Mouse (Mus musculus) limb, embryonic 14.5 days (tissue): ENCODE measurements around the gene Ezh1. TPM values are rescaled to one million over a fixed set of nuclear protein-coding genes. Genes with fewer than 3 reads are reported as not detected.

ENCODE experiments used
- ATAC-seq: fragments of 200-750 bp; cut with Nextera tagmentation; 2 replicates; pipeline ENCODE4 v1.8.0; 2017; ENCODE audit warnings: low read depth, moderate number of reproducible peaks, moderate TSS enrichment; ENCODE audit not compliant: low FRiP score
- DNase-seq: peaks from one replicate; pipeline ENCODE4 v3.0.0-alpha.2; 2015; ENCODE audit warnings: low spot score
- H3K27ac ChIP-seq: fragments of 300-500 bp; sonication (generic); replicated peaks from 2 replicates; pipeline ENCODE4 v1.5.1; 2014; ENCODE audit warnings: low read depth, mild to moderate bottlenecking, low read length, moderate library complexity, mixed read lengths
- H3K27me3 ChIP-seq: fragments of 300-500 bp; sonication (generic); 2 replicates; pipeline ENCODE4 v1.6.1; 2014; ENCODE audit warnings: low read length, mixed read lengths; ENCODE audit not compliant: control insufficient read depth, insufficient read depth
- H3K36me3 ChIP-seq: fragments of 300-500 bp; sonication (generic); 2 replicates; pipeline ENCODE4 v1.6.1; 2014; ENCODE audit warnings: mild to moderate bottlenecking, low read length, moderate library complexity, mixed read lengths; ENCODE audit not compliant: control insufficient read depth, insufficient read depth
- H3K4me1 ChIP-seq: fragments of 300-500 bp; sonication (generic); 2 replicates; pipeline ENCODE4 v1.6.1; 2014; ENCODE audit warnings: antibody characterized with exemption, low read length, mixed read lengths; ENCODE audit not compliant: control insufficient read depth, insufficient read depth
- H3K4me2 ChIP-seq: fragments of 300-500 bp; sonication (generic); replicated peaks from 2 replicates; pipeline ENCODE4 v1.6.1; 2014; ENCODE audit warnings: low read depth, mild to moderate bottlenecking, low read length, moderate library complexity; ENCODE audit not compliant: severe bottlenecking
- H3K4me3 ChIP-seq: fragments of 300-500 bp; sonication (generic); replicated peaks from 2 replicates; pipeline ENCODE4 v1.5.1; 2014; ENCODE audit warnings: low read length
- H3K9ac ChIP-seq: fragments of 300-500 bp; sonication (generic); 2 replicates; pipeline ENCODE4 v1.6.1; 2014; ENCODE audit warnings: mild to moderate bottlenecking, low read depth, low read length, moderate library complexity; ENCODE audit not compliant: severe bottlenecking
- H3K9me3 ChIP-seq: fragments of 300-500 bp; sonication (generic); 2 replicates; pipeline ENCODE4 v1.6.1; 2016; ENCODE audit warnings: low read length; ENCODE audit not compliant: control insufficient read depth
- POLR2A ChIP-seq: fragments of 200-500 bp; IDR thresholded peaks from 2 replicates; pipeline ENCODE4 v1.8.0; 2012; ENCODE audit warnings: inconsistent platforms, mild to moderate bottlenecking, moderate library complexity, borderline replicate concordance; ENCODE audit not compliant: insufficient read depth, insufficient read length; ENCODE audit errors: extremely low read depth
- whole genome bisulfite sequencing: fragments of 180-500 bp; shearing (Covaris S2); extraction: QIAGEN DNeasy Blood & Tissue Kit; methylation state at CpG from one replicate; pipeline ENCODE4 v1.1.7; 2014; 5-methylcytosine and 5-hydroxymethylcytosine counted together
- polyA plus RNA-seq, 2 experiments: library from polyadenylated mRNA; depleted of rRNA in 1 of 2; stranded (reverse) in 1 of 2; unstranded in 1 of 2; fragments of >200 nt; fragmentation: Nextera tagmentation in 1 of 2; extraction: Ambion mirVana in 1 of 2; gene quantifications; 2 replicates each; pipeline versions ENCODE4 v1.2.1 to v1.2.3; 2012 to 2014

Gene Ezh1
- polyA plus RNA-seq, 2 experiments = 14.4 to 28.4 TPM

GRCm38 (mm10) chr11:101146377-101146776 is 79.9 kb downstream of the Ezh1 start:
- DNase-seq = no peak
- H3K27ac ChIP-seq = no peak overlapping the region
- WGBS = 24% methylated on average over 10 of the region's 10 CpGs

GRCm38 (mm10) chr11:101143338-101144225 is 82.7 kb downstream of the Ezh1 start:
- no peak; the same call in 1 of the 2 replicates for ATAC-seq
- H3K9ac ChIP-seq = no peak overlapping the region
- TF ChIP-seq POLR2A = no peak
- peak; percentile 49 for DNase-seq
- no peaks in the 10 kb centered on the region for H3K36me3 ChIP-seq
- no peaks in the 10 kb centered on the region for H3K9me3 ChIP-seq
- 19% methylated on average over 18 of the region's 19 CpGs for WGBS
- H3K27ac ChIP-seq = no peak overlapping the region
- peak overlapping the region; percentile 39 for H3K4me2 ChIP-seq
- no peaks in the 10 kb centered on the region for H3K27me3 ChIP-seq
- peaks cover under 1% of the 10 kb centered on the region; the same call in 1 of the 2 replicates for H3K4me1 ChIP-seq
- H3K4me3 ChIP-seq = peak overlapping the region; percentile 1

More at GRCm38 (mm10) chr11:101146377-101146776, 79.9 kb downstream of the Ezh1 start:
- H3K9ac ChIP-seq = no peak overlapping the region
- H3K27me3 ChIP-seq = no peaks in the 10 kb centered on the region
- H3K9me3 ChIP-seq = no peaks in the 10 kb centered on the region
- TF ChIP-seq POLR2A = no peak
- peaks cover 12% of the 10 kb centered on the region for H3K4me1 ChIP-seq
- no peak for ATAC-seq
- H3K4me2 ChIP-seq = no peak overlapping the region
- no peaks in the 10 kb centered on the region for H3K36me3 ChIP-seq
- H3K4me3 ChIP-seq = no peak overlapping the region

- Histone ChIP-seq H3K36me3 (no peaks in the 10 kb centered on the region), H3K27ac (no peak overlapping the region), H3K9me3 (no peaks in the 10 kb centered on the region), H3K4me1 (no peaks in the 10 kb centered on the region), H3K27me3 (no peaks in the 10 kb centered on the region), H3K9ac (no peak overlapping the region), H3K4me2 (no peak overlapping the region), H3K4me3 (no peak overlapping the region)
- DNase-seq = no peak
- ATAC-seq = no peak
- TF ChIP-seq POLR2A = no peak
- WGBS = 86% methylated on average over 10 of the region's 10 CpGs
Measured at GRCm38 (mm10) chr11:101142215-101142967, 83.9 kb downstream of the Ezh1 start.

Other genes with a start within 250 kb of the Ezh1 start
- 60.9 and 72.8 TPM in 2 replicates for gene Atp6v0a1, start 217.0 kb downstream of the Ezh1 start, polyA plus RNA-seq (2012; rRNA removed)
- 31.8 and 32.7 TPM in 2 replicates for gene Atp6v0a1, start 217.0 kb downstream of the Ezh1 start, polyA plus RNA-seq (2014; fragmentation: Nextera tagmentation; extraction: Ambion mirVana)
- 12.8 and 18.5 TPM in 2 replicates for gene Naglu, start 156.5 kb downstream of the Ezh1 start, polyA plus RNA-seq (2012; rRNA removed)
- 9.8 and 10.3 TPM in 2 replicates for gene Naglu, start 156.5 kb downstream of the Ezh1 start, polyA plus RNA-seq (2014; fragmentation: Nextera tagmentation; extraction: Ambion mirVana)
- 0.23 and 0.42 TPM in 2 replicates for gene Hsd17b1, start 148.1 kb downstream of the Ezh1 start, polyA plus RNA-seq (2012; rRNA removed)
- not detected in 2 replicates for gene Hsd17b1, start 148.1 kb downstream of the Ezh1 start, polyA plus RNA-seq (2014; fragmentation: Nextera tagmentation; extraction: Ambion mirVana)
- gene Coasy, start 143.9 kb downstream of the Ezh1 start, polyA plus RNA-seq (2012; rRNA removed) = 49.1 and 64.3 TPM in 2 replicates
- gene Coasy, start 143.9 kb downstream of the Ezh1 start, polyA plus RNA-seq (2014; fragmentation: Nextera tagmentation; extraction: Ambion mirVana) = 41.9 and 43.3 TPM in 2 replicates
- 40.2 and 61.6 TPM in 2 replicates for gene Mlx, start 139.2 kb downstream of the Ezh1 start, polyA plus RNA-seq (2012; rRNA removed)
- gene Mlx, start 139.2 kb downstream of the Ezh1 start, polyA plus RNA-seq (2014; fragmentation: Nextera tagmentation; extraction: Ambion mirVana) = 42.4 and 44.4 TPM in 2 replicates
- gene Psmc3ip, start 131.0 kb downstream of the Ezh1 start, polyA plus RNA-seq (2012; rRNA removed) = 15.7 and 24.3 TPM in 2 replicates
- gene Psmc3ip, start 131.0 kb downstream of the Ezh1 start, polyA plus RNA-seq (2014; fragmentation: Nextera tagmentation; extraction: Ambion mirVana) = 32.9 and 36.5 TPM in 2 replicates
- 53.6 and 65.4 TPM in 2 replicates for gene Retreg3, start 106.6 kb downstream of the Ezh1 start, polyA plus RNA-seq (2012; rRNA removed)
- 11.3 and 12.7 TPM in 2 replicates for gene Retreg3, start 106.6 kb downstream of the Ezh1 start, polyA plus RNA-seq (2014; fragmentation: Nextera tagmentation; extraction: Ambion mirVana)
- gene Tubg1, start 106.5 kb downstream of the Ezh1 start, polyA plus RNA-seq (2012; rRNA removed) = 32.4 and 36.8 TPM in 2 replicates
- gene Tubg1, start 106.5 kb downstream of the Ezh1 start, polyA plus RNA-seq (2014; fragmentation: Nextera tagmentation; extraction: Ambion mirVana) = 52.5 and 52.7 TPM in 2 replicates
- 6.2 and 7.3 TPM in 2 replicates for gene Tubg2, start 70.6 kb downstream of the Ezh1 start, polyA plus RNA-seq (2012; rRNA removed)
- 7.1 and 8.0 TPM in 2 replicates for gene Tubg2, start 70.6 kb downstream of the Ezh1 start, polyA plus RNA-seq (2014; fragmentation: Nextera tagmentation; extraction: Ambion mirVana)
- 1.5 and 2.1 TPM in 2 replicates for gene Cntnap1, start 55.9 kb downstream of the Ezh1 start, polyA plus RNA-seq (2012; rRNA removed)
- 0.56 and 0.64 TPM in 2 replicates for gene Cntnap1, start 55.9 kb downstream of the Ezh1 start, polyA plus RNA-seq (2014; fragmentation: Nextera tagmentation; extraction: Ambion mirVana)
- gene Plekhh3, start 55.1 kb downstream of the Ezh1 start, polyA plus RNA-seq (2012; rRNA removed) = 17.4 and 20.6 TPM in 2 replicates
- 19.6 and 20.5 TPM in 2 replicates for gene Plekhh3, start 55.1 kb downstream of the Ezh1 start, polyA plus RNA-seq (2014; fragmentation: Nextera tagmentation; extraction: Ambion mirVana)
- 0.09 and 0.17 TPM in 2 replicates for gene Ccr10, start 51.0 kb downstream of the Ezh1 start, polyA plus RNA-seq (2012; rRNA removed)
- 0.11 and 0.41 TPM in 2 replicates for gene Ccr10, start 51.0 kb downstream of the Ezh1 start, polyA plus RNA-seq (2014; fragmentation: Nextera tagmentation; extraction: Ambion mirVana)
- gene Ramp2, start 19.6 kb upstream of the Ezh1 start, polyA plus RNA-seq (2012; rRNA removed) = 89.4 and 108 TPM in 2 replicates
- gene Ramp2, start 19.6 kb upstream of the Ezh1 start, polyA plus RNA-seq (2014; fragmentation: Nextera tagmentation; extraction: Ambion mirVana) = 98.9 and 104 TPM in 2 replicates
- gene Vps25, start 27.2 kb upstream of the Ezh1 start, polyA plus RNA-seq (2012; rRNA removed) = 70.3 and 71.7 TPM in 2 replicates
- gene Vps25, start 27.2 kb upstream of the Ezh1 start, polyA plus RNA-seq (2014; fragmentation: Nextera tagmentation; extraction: Ambion mirVana) = 120 and 124 TPM in 2 replicates
- 14.9 and 18.4 TPM in 2 replicates for gene Wnk4, start 34.1 kb upstream of the Ezh1 start, polyA plus RNA-seq (2012; rRNA removed)
- gene Wnk4, start 34.1 kb upstream of the Ezh1 start, polyA plus RNA-seq (2014; fragmentation: Nextera tagmentation; extraction: Ambion mirVana) = 9.9 and 10.7 TPM in 2 replicates
- 1.1 and 1.6 TPM in 2 replicates for gene Cntd1, start 52.5 kb upstream of the Ezh1 start, polyA plus RNA-seq (2012; rRNA removed)
- gene Cntd1, start 52.5 kb upstream of the Ezh1 start, polyA plus RNA-seq (2014; fragmentation: Nextera tagmentation; extraction: Ambion mirVana) = 0.61 and 0.93 TPM in 2 replicates
- gene Coa3, start 52.7 kb upstream of the Ezh1 start, polyA plus RNA-seq (2012; rRNA removed) = 110 and 183 TPM in 2 replicates
- gene Coa3, start 52.7 kb upstream of the Ezh1 start, polyA plus RNA-seq (2014; fragmentation: Nextera tagmentation; extraction: Ambion mirVana) = 182 and 187 TPM in 2 replicates
- gene Becn1, start 75.8 kb upstream of the Ezh1 start, polyA plus RNA-seq (2012; rRNA removed) = 86.5 and 100 TPM in 2 replicates
- gene Becn1, start 75.8 kb upstream of the Ezh1 start, polyA plus RNA-seq (2014; fragmentation: Nextera tagmentation; extraction: Ambion mirVana) = 118 and 135 TPM in 2 replicates
- 128 and 142 TPM in 2 replicates for gene Psme3, start 89.8 kb upstream of the Ezh1 start, polyA plus RNA-seq (2012; rRNA removed)
- gene Psme3, start 89.8 kb upstream of the Ezh1 start, polyA plus RNA-seq (2014; fragmentation: Nextera tagmentation; extraction: Ambion mirVana) = 105 TPM in 2 replicates
- gene Aoc2, start 98.6 kb upstream of the Ezh1 start, polyA plus RNA-seq (2012; rRNA removed) = 6.2 and 8.2 TPM in 2 replicates
- 0.84 and 0.86 TPM in 2 replicates for gene Aoc2, start 98.6 kb upstream of the Ezh1 start, polyA plus RNA-seq (2014; fragmentation: Nextera tagmentation; extraction: Ambion mirVana)
- gene Aoc3, start 104.1 kb upstream of the Ezh1 start, polyA plus RNA-seq (2012; rRNA removed) = 3.1 TPM in 2 replicates
- 0.68 and 1.0 TPM in 2 replicates for gene Aoc3, start 104.1 kb upstream of the Ezh1 start, polyA plus RNA-seq (2014; fragmentation: Nextera tagmentation; extraction: Ambion mirVana)
- gene G6pc, start 141.1 kb upstream of the Ezh1 start, polyA plus RNA-seq (2012; rRNA removed) = not detected in 2 replicates
- not detected in 2 replicates for gene G6pc, start 141.1 kb upstream of the Ezh1 start, polyA plus RNA-seq (2014; fragmentation: Nextera tagmentation; extraction: Ambion mirVana)
- 39.3 and 41.1 TPM in 2 replicates for gene Aarsd1, start 191.2 kb upstream of the Ezh1 start, polyA plus RNA-seq (2012; rRNA removed)
- gene Aarsd1, start 191.2 kb upstream of the Ezh1 start, polyA plus RNA-seq (2014; fragmentation: Nextera tagmentation; extraction: Ambion mirVana) = 62.8 and 63.2 TPM in 2 replicates
- 1.3 and 4.2 TPM in 2 replicates for gene Gm27029, start 198.3 kb upstream of the Ezh1 start, polyA plus RNA-seq (2012; rRNA removed)
- 11.8 and 12.1 TPM in 2 replicates for gene Gm27029, start 198.3 kb upstream of the Ezh1 start, polyA plus RNA-seq (2014; fragmentation: Nextera tagmentation; extraction: Ambion mirVana)
- 19.3 and 20.6 TPM in 2 replicates for gene Rundc1, start 198.6 kb upstream of the Ezh1 start, polyA plus RNA-seq (2012; rRNA removed)
- 17.6 and 17.8 TPM in 2 replicates for gene Rundc1, start 198.6 kb upstream of the Ezh1 start, polyA plus RNA-seq (2014; fragmentation: Nextera tagmentation; extraction: Ambion mirVana)
- 23.7 and 27.5 TPM in 2 replicates for gene Ptges3l, start 198.9 kb upstream of the Ezh1 start, polyA plus RNA-seq (2012; rRNA removed)
- gene Ptges3l, start 198.9 kb upstream of the Ezh1 start, polyA plus RNA-seq (2014; fragmentation: Nextera tagmentation; extraction: Ambion mirVana) = 13.9 and 20.5 TPM in 2 replicates
- gene Rpl27, start 215.8 kb upstream of the Ezh1 start, polyA plus RNA-seq (2012; rRNA removed) = 1,216 and 1,303 TPM in 2 replicates
- gene Rpl27, start 215.8 kb upstream of the Ezh1 start, polyA plus RNA-seq (2014; fragmentation: Nextera tagmentation; extraction: Ambion mirVana) = 384 and 422 TPM in 2 replicates
- 13.1 and 15.2 TPM in 2 replicates for gene Ifi35, start 221.9 kb upstream of the Ezh1 start, polyA plus RNA-seq (2012; rRNA removed)
- 16.1 and 16.7 TPM in 2 replicates for gene Ifi35, start 221.9 kb upstream of the Ezh1 start, polyA plus RNA-seq (2014; fragmentation: Nextera tagmentation; extraction: Ambion mirVana)
- gene Rnd2, start 238.5 kb upstream of the Ezh1 start, polyA plus RNA-seq (2012; rRNA removed) = 20.7 and 21.8 TPM in 2 replicates
- gene Rnd2, start 238.5 kb upstream of the Ezh1 start, polyA plus RNA-seq (2014; fragmentation: Nextera tagmentation; extraction: Ambion mirVana) = 8.4 and 10.4 TPM in 2 replicates
- 88.0 and 96.1 TPM in 2 replicates for gene Vat1, start 239.8 kb upstream of the Ezh1 start, polyA plus RNA-seq (2012; rRNA removed)
- 56.1 and 63.3 TPM in 2 replicates for gene Vat1, start 239.8 kb upstream of the Ezh1 start, polyA plus RNA-seq (2014; fragmentation: Nextera tagmentation; extraction: Ambion mirVana)